Mouse (Mus musculus) heart, adult 8-10 months (tissue): Measurements from ENCODE around the gene Pth2. TPM values are rescaled to one million over a fixed set of nuclear protein-coding genes. Genes with fewer than 3 reads are reported as not detected.
"Not testable (repeated sequence)": the region's sequence is repeated elsewhere in the genome, so short reads cannot be mapped to it uniquely, and the experiment has no call there.

Experiments
- DNase-seq: peaks from one replicate; pipeline ENCODE4 v3.0.0; 2022; ENCODE audit warnings: low spot score
- total RNA-seq, 4 experiments: library from RNA; stranded (reverse); gene quantifications; 2 replicates each; pipeline ENCODE4 v1.2.4; 2022

Pth2 gene
- total RNA-seq, result not detected

GRCm38 (mm10) chr7:45180896-45181477, at the start of gene Pth2:
Gene Pth2 (plus strand): TSS chr7:45180995.
- no peak for DNase-seq

- DNase-seq, result no peak
Measured at GRCm38 (mm10) chr7:45131850-45132249, 48.9 kb upstream of the Pth2 start.

- DNase-seq, result no peak
Measured at GRCm38 (mm10) chr7:45133446-45134159, 47.2 kb upstream of the Pth2 start.

GRCm38 (mm10) chr7:45134544-45135026, 46.2 kb upstream of the Pth2 start:
- no peak for DNase-seq

GRCm38 (mm10) chr7:45135370-45135769, 45.4 kb upstream of the Pth2 start:
- DNase-seq, result no peak

GRCm38 (mm10) chr7:45135993-45136567, 44.7 kb upstream of the Pth2 start, which contains the start of the genes Gm45713 and Flt3l:
Gene Gm45713 (minus strand): TSS chr7:45136231.
Gene Flt3l (minus strand): TSS chr7:45136432.
- peak; percentile 97 for DNase-seq

- DNase-seq, result no peak
Measured at GRCm38 (mm10) chr7:45137171-45138006, 43.4 kb upstream of the Pth2 start.

- DNase-seq, result no peak
Measured at GRCm38 (mm10) chr7:45138403-45138802, 42.4 kb upstream of the Pth2 start.

GRCm38 (mm10) chr7:45139904-45140723, 40.7 kb upstream of the Pth2 start:
- no peak for DNase-seq

- no peak for DNase-seq
Measured at GRCm38 (mm10) chr7:45141319-45141718, 39.5 kb upstream of the Pth2 start.

GRCm38 (mm10) chr7:45141914-45142313, 38.9 kb upstream of the Pth2 start:
- no peak for DNase-seq

GRCm38 (mm10) chr7:45144368-45145174, 36.2 kb upstream of the Pth2 start:
- DNase-seq, result no peak

- DNase-seq, result no peak
Measured at GRCm38 (mm10) chr7:45145460-45145859, 35.3 kb upstream of the Pth2 start.

- no peak for DNase-seq
Measured at GRCm38 (mm10) chr7:45147267-45147666, 33.5 kb upstream of the Pth2 start.

- DNase-seq, result no peak
Measured at GRCm38 (mm10) chr7:45147899-45148298, 32.9 kb upstream of the Pth2 start.

GRCm38 (mm10) chr7:45148534-45149098, 32.2 kb upstream of the Pth2 start:
- DNase-seq, result no peak

GRCm38 (mm10) chr7:45149545-45149944, 31.2 kb upstream of the Pth2 start:
- no peak for DNase-seq

GRCm38 (mm10) chr7:45150321-45150720, 30.5 kb upstream of the Pth2 start:
- no peak for DNase-seq

- no peak for DNase-seq
Measured at GRCm38 (mm10) chr7:45151303-45151702, 29.5 kb upstream of the Pth2 start.

- DNase-seq, result not testable (repeated sequence)
Measured at GRCm38 (mm10) chr7:45153052-45153451, 27.7 kb upstream of the Pth2 start.
